Mouse (Mus musculus): ENCODE results near the gene Tedc1.

- no peak for TF ChIP-seq CTCF (IDR thresholded peaks at IDR 0.05; ENCODE audit: borderline replicate concordance, insufficient read depth, low read length)
- TF ChIP-seq POLR2A (IDR thresholded peaks at IDR 0.05; ENCODE audit: low read depth, low read length) = no peak
Observed at GRCm38 (mm10) chr12:113124726-113125125, 31.5 kb upstream of the Tedc1 start.
